In the genomic region with DNA sequence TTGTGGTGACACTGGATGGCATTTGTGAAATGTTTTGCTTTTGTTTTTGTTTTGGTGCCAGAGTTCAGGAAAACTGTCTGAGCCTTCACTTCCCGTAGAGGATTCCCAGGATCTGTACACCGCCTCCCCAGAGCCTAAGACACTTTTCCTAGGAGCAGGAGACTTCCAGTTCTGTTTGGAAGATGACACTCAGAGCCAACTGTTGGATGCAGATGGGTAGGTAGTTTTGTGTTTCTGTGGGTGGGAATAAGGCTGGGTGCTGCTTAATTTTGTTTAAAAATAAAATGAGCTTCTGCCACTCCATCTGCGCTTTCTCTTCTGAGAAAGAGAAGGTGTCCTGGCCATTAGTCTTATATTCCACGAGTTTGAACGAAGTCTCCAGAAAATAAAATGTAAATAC, we compare ENCODE assay signal across 31 mouse cellular contexts. TPM values are rescaled to one million over a fixed set of nuclear protein-coding genes. Genes with fewer than 3 reads are reported as not detected.
DNase-seq lines count a peak whose midpoint lies in the region; ATAC-seq and TF ChIP-seq lines count a peak whose summit lies in the region.
"Had no signal": no experiment of that assay in that cellular context is flagged by ENCODE, and none has a peak within 500 bp of the region (broad histone marks: within the 10 kb centered on the region; RNA-seq: fewer than 3 reads in every experiment).

No protein-coding gene starts in this region.

- no peaks in the 10 kb centered on the region for H3K9me3 ChIP-seq in midbrain, embryonic 11.5 days (ENCODE audit: control insufficient read depth, low read length)
- H3K9me3 ChIP-seq in midbrain, postnatal 0 days (ENCODE audit: low read length): no peaks in the 10 kb centered on the region
- H3K9me3 ChIP-seq: forebrain, embryonic 15.5 days; limb, embryonic 13.5 days; lung, embryonic 15.5 days; neural tube, embryonic 12.5 days had no signal

- no peak overlapping the region for H3K4me2 ChIP-seq in midbrain, embryonic 11.5 days
- no peak overlapping the region for H3K4me2 ChIP-seq in midbrain, postnatal 0 days (ENCODE audit: low read depth, low read length, poor library complexity, severe bottlenecking)
- H3K4me2 ChIP-seq: embryonic facial prominence, embryonic 12.5 days; forebrain, embryonic 15.5 days; heart, embryonic 12.5 days; hindbrain, embryonic 14.5 days; limb, embryonic 13.5 days; liver, embryonic 11.5 days; lung, embryonic 15.5 days; neural tube, embryonic 12.5 days had no signal

- no peaks in the 10 kb centered on the region for H3K4me1 ChIP-seq in midbrain, embryonic 11.5 days (ENCODE audit: control insufficient read depth, insufficient read depth, low read length)
- H3K4me1 ChIP-seq in midbrain, postnatal 0 days (ENCODE audit: insufficient read depth, low read length): no peaks in the 10 kb centered on the region
- H3K4me1 ChIP-seq: embryonic facial prominence, embryonic 12.5 days; forebrain, embryonic 10.5 days; forebrain, embryonic 15.5 days; heart, embryonic 12.5 days; limb, embryonic 13.5 days; lung, embryonic 15.5 days; midbrain, embryonic 10.5 days; neural tube, embryonic 12.5 days had no signal

- no peak overlapping the region for H3K27ac ChIP-seq in midbrain, embryonic 11.5 days (ENCODE audit: low read depth, low read length)
- H3K27ac ChIP-seq in midbrain, postnatal 0 days (ENCODE audit: low read depth, low read length): no peak overlapping the region
- H3K27ac ChIP-seq in layer of hippocampus, adult 2 months: peak overlapping the region; percentile 67
- H3K27ac ChIP-seq: embryonic facial prominence, embryonic 12.5 days; forebrain, embryonic 10.5 days; forebrain, embryonic 15.5 days; heart, adult 2 months; hindbrain, embryonic 14.5 days; limb, embryonic 13.5 days; lung, embryonic 15.5 days; midbrain, embryonic 10.5 days; neural tube, embryonic 12.5 days had no signal

- H3K27me3 ChIP-seq in midbrain, embryonic 11.5 days (ENCODE audit: control insufficient read depth, insufficient read depth, low read length): no peaks in the 10 kb centered on the region
- no peaks in the 10 kb centered on the region for H3K27me3 ChIP-seq in midbrain, postnatal 0 days (ENCODE audit: insufficient read depth, low read length)
- H3K27me3 ChIP-seq: embryonic facial prominence, embryonic 12.5 days; forebrain, embryonic 15.5 days; heart, embryonic 12.5 days; limb, embryonic 13.5 days; lung, embryonic 15.5 days; neural tube, embryonic 12.5 days had no signal

- H3K36me3 ChIP-seq in midbrain, embryonic 11.5 days (ENCODE audit: control insufficient read depth, insufficient read depth, low read length): peaks cover 48% of the 10 kb centered on the region
- H3K36me3 ChIP-seq in midbrain, postnatal 0 days (ENCODE audit: insufficient read depth, low read length): no peaks in the 10 kb centered on the region

- no peak for TF ChIP-seq CTCF in midbrain, postnatal 0 days (IDR thresholded peaks at IDR 0.05)
- no peak for TF ChIP-seq CTCF in layer of hippocampus, adult 2 months (conservative IDR thresholded peaks at IDR 0.05)

- no peak overlapping the region for H3K9ac ChIP-seq in midbrain, embryonic 11.5 days (ENCODE audit: low read length)
- no peak overlapping the region for H3K9ac ChIP-seq in midbrain, postnatal 0 days (replicated peaks; ENCODE audit: low read length, poor library complexity, severe bottlenecking)
- H3K9ac ChIP-seq: embryonic facial prominence, embryonic 12.5 days; forebrain, embryonic 15.5 days; heart, embryonic 12.5 days; hindbrain, embryonic 14.5 days; limb, embryonic 13.5 days; lung, embryonic 15.5 days; neural tube, embryonic 12.5 days had no signal

- WGBS in midbrain, embryonic 11.5 days: 95% methylated on average over 5 of the region's 5 CpGs
- 94% methylated on average over 5 of the region's 5 CpGs for WGBS in midbrain, postnatal 0 days

- peak; percentile 21 to 60 for DNase-seq in frontal cortex, postnatal 36 days (ENCODE audit: low spot score in 2 of 2)
- no peak for DNase-seq in frontal cortex, postnatal 14 days (ENCODE audit: low spot score in 2 of 2)
- peak; percentile 12 for DNase-seq in midbrain, embryonic 11.5 days (ENCODE audit: low spot score, missing footprints)
- DNase-seq in midbrain, postnatal 0 days (ENCODE audit: low spot score): no peak
- peak; percentile 66 to 76 for DNase-seq in layer of hippocampus, adult 2 months (ENCODE audit: low spot score in 2 of 2)
- DNase-seq in right cerebral cortex, postnatal 36 days (ENCODE audit: low spot score in 2 of 2): peak; percentile 26 to 58
- DNase-seq in cerebellum, adult 18-20 months: no peak
- DNase-seq: adrenal gland, adult 8-10 months; cerebellum, adult 9-10 months; cerebellum, postnatal 36 days; gastrocnemius, postnatal 36 days; heart, adult 2 months; heart, postnatal 4 days; kidney, adult 9 months; kidney, postnatal 10 days; thymus, postnatal 4 days had no signal

- no peak overlapping the region for H3K4me3 ChIP-seq in midbrain, embryonic 11.5 days (ENCODE audit: low read depth, low read length)
- H3K4me3 ChIP-seq in midbrain, postnatal 0 days (ENCODE audit: low read depth, low read length): no peak overlapping the region
- peak overlapping the region; percentile 22; the same call in 1 of the 2 replicates for H3K4me3 ChIP-seq in layer of hippocampus, adult 2 months
- H3K4me3 ChIP-seq: embryonic facial prominence, embryonic 12.5 days; forebrain, embryonic 10.5 days; forebrain, embryonic 15.5 days; heart, adult 2 months; heart, embryonic 12.5 days; limb, embryonic 13.5 days; lung, embryonic 15.5 days; midbrain, embryonic 10.5 days; myocyte; neural tube, embryonic 12.5 days had no signal

- no peak for ATAC-seq in midbrain, embryonic 11.5 days (ENCODE audit: low FRiP score)
- no peak for ATAC-seq in midbrain, postnatal 0 days (ENCODE audit: low FRiP score)
- ATAC-seq: forebrain, embryonic 15.5 days; intestine, postnatal 0 days; midbrain, embryonic 16.5 days had no signal

RNA-seq across cellular contexts. Expression of gene Clspn, which starts 19.5 kb away (rescaled TPM):
- 50.4 and 54.4 TPM in 2 replicates for polyA plus RNA-seq in midbrain, embryonic 11.5 days (2014; fragmentation: Nextera tagmentation; extraction: Ambion mirVana)
- total RNA-seq in midbrain, postnatal 0 days (2014; rRNA removed): 1.2 and 1.4 TPM in 2 replicates
- 1.2 and 1.5 TPM in 2 replicates for polyA plus RNA-seq in midbrain, postnatal 0 days (2015; fragmentation: Nextera tagmentation; extraction: Ambion mirVana)
- 1 to 10 TPM; 1.6 to 2.2 TPM for total RNA-seq in layer of hippocampus, adult 2 months (2021)
- total RNA-seq: gastrocnemius, adult 18-20 months had no signal

RNA-seq across cellular contexts. Expression of gene 5730409E04Rik, which starts 33.3 kb away (rescaled TPM):
- 1.6 and 1.7 TPM in 2 replicates for polyA plus RNA-seq in midbrain, embryonic 11.5 days (2014; fragmentation: Nextera tagmentation; extraction: Ambion mirVana)
- total RNA-seq in midbrain, postnatal 0 days (2014; rRNA removed): 59.0 and 59.4 TPM in 2 replicates
- 24.2 and 29.2 TPM in 2 replicates for polyA plus RNA-seq in midbrain, postnatal 0 days (2015; fragmentation: Nextera tagmentation; extraction: Ambion mirVana)
- 10 to 100 TPM; 64.3 to 72.3 TPM for total RNA-seq in layer of hippocampus, adult 2 months (2021)
- total RNA-seq: G1E had no signal
- polyA plus RNA-seq: G1E had no signal

RNA-seq across cellular contexts. Expression of gene Ago4, which starts 43.0 kb away (rescaled TPM):
- 3.0 and 3.6 TPM in 2 replicates for polyA plus RNA-seq in midbrain, embryonic 11.5 days (2014; fragmentation: Nextera tagmentation; extraction: Ambion mirVana)
- total RNA-seq in midbrain, postnatal 0 days (2014; rRNA removed): 10.0 and 12.6 TPM in 2 replicates
- 3.3 and 3.6 TPM in 2 replicates for polyA plus RNA-seq in midbrain, postnatal 0 days (2015; fragmentation: Nextera tagmentation; extraction: Ambion mirVana)
- 1 to 10 TPM; 7.5 to 9.5 TPM for total RNA-seq in layer of hippocampus, adult 2 months (2021)
- polyA plus RNA-seq: G1E had no signal

Comparison
In these comparisons a context has a peak if more than half of its experiments do, and no peak if none do; other contexts are left out.
1. DNase-seq: peak in frontal cortex, postnatal 36 days (2 of 2), midbrain, embryonic 11.5 days (single experiment), layer of hippocampus, adult 2 months (2 of 2) and right cerebral cortex, postnatal 36 days (2 of 2); none in frontal cortex, postnatal 14 days (0 of 2), midbrain, postnatal 0 days (single experiment) and cerebellum, adult 18-20 months (0 of 2).